Mouse (Mus musculus) adipocyte (in vitro differentiated cells): ENCODE measurements around the gene Ptms.

ENCODE experiments used
- DNase-seq: peaks from one replicate; pipeline ENCODE4 v3.0.0-alpha.2; 2016; ENCODE audit warnings: low spot score

Ptms gene

DNA sequence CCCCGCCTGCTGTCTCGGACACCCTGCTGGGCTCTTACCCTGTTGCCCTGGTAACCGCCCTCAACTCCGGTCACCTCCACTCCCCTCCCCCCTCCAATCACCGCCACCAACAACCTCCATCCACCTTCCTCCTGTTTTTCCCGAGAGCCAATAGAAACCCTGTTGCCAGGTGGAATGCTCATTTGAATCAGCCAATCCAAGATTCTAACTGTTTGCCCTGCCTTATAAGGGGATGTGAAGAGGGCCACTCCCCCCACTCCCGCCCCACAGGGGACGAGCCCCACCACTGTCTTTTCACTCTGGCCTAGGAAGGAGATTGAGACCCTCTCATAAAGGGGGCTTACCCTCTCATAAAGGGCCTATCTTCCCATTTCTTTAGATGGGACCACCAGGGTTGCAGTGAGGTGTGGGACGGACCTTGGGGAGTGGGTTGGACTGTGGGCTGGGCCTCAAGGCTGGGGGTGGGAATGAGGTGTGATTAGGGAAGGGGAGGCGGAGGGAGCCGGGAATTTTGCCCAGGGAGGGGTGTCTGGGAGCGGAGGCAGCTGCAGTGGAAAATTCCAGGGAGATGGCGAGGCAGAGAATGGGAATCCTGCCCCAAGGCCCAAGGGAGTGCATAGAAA, at the start of gene Ptms:
TSS of gene Ptms (minus strand) at position 409 of the 623 bp plus-strand sequence.
- peak; percentile 98 for DNase-seq

DNA sequence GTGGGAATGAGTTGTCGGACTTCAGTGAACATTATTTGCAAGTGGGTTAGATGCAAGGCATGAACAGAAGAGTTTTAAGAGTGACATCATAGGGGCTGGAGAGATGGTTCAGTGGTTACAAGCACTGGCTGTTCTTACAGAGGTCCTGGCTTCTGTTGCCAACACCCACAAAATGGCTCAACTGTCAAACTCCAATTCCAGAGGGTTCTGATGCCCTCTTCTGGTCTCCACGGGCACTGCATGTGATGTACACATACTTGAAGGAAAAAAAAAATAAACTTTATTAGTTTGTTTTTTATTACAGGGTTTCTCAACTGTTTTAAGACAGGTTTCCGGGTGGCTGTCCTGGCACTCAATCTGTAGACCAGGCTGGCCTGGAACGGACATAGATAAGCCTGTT, 47.9 kb upstream of the Ptms start:
- peak; percentile 73 for DNase-seq

DNA sequence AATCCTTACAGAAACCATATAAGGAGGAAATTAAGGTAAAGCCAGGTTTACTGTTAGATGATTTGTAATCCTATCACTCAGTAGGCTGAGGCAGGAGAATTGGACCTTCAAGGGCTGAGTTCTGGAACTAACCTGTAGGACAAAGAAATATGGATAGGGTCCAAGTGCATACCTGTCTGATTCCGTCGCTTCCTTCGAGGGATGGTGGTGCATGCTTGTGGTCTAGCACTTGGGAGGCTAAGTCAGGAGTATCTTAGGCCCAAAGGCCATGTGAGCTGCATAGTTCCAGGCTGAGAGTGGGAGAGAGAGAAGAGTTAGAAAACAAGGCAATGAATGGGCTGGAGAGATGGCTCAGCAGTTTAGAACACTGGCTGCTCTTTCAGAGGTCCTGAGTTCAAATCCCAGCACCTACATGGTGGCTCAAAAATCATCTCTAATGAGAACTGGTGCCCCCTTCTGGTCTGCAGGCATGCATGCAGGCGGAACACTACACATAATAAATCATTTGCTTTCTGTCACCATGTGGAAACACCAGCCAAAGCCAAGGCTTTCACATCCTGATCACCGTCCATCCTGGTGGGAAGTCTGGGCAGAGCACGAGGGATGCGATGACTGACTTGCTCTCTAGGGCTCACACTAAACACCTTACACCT, 46.7 kb upstream of the Ptms start:
- peak; percentile 56 for DNase-seq

DNA sequence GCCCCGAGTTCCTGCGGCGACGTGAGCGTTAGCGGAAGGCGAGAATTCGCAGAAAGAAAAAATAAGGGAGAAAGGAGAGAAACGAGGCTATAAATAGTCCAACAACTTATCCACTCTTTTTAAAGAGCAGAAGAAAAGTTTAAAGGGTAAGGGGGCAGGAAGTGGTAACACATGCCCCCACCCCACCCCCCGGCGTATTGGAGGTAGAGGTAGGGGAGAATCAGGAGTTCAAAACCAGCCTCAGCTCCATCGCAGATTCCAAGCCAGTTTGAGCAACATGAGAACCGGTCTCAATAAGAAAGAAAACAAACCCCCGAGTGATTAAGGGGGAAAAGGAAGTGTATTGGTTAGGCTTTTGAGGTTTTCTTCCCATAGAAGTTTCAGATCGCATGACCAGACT, 45.8 kb upstream of the Ptms start:
- no peak for DNase-seq

DNA sequence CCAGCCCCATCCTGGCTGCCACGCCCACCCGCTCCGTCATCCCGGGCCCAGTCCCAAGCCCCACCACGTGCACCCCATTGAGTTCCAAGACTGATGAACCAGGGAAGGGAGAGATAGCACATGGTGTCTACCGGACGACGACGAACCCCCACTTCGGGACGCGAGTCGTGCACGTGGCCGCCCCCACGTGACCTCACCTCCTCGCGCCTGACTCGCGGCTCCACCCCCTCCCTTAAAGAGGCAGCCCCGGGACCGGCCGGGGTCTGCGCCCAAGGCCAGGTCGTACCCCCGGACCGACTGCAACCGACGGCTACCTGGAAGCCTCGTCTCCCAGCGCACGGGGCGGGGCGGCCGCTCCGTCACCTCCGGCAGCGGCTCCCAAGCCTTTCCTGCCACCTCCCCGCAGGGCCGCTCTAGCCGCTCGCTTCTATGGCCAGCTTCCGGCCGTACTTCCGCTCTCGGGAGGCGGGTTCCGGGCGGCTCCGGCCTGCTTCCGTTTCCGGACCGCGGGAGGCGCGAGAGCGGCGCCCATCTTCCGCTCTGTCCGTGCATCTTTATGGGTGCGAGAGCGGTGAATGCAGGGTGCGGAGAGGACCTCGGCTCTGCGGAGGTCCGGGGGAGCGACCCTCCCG, 45.3 kb upstream of the Ptms start, which contains the start of gene Cops7a:
TSS of gene Cops7a (minus strand) at position 451 of the 632 bp plus-strand sequence.
- DNase-seq = peak; percentile 96

DNA sequence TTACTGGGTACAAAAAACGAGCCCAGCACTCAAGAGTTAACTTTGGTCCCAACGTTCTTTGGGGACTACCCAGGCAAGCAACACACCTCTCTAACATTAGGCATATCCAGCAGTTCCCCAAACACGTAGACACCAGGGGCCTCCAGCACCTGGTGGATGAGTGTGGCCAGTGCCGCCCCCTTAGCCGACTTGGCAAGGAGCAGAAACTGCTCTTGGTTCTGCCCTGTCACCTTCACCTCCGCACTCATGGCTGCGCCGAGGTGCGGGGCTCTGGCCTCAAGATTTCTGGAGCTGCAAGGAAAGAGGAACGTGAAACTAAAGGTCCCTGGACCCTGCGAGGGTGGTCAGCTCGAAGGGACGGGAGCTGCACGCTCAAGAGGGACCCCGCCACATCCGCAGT, 44.7 kb upstream of the Ptms start:
- DNase-seq = no peak

DNA sequence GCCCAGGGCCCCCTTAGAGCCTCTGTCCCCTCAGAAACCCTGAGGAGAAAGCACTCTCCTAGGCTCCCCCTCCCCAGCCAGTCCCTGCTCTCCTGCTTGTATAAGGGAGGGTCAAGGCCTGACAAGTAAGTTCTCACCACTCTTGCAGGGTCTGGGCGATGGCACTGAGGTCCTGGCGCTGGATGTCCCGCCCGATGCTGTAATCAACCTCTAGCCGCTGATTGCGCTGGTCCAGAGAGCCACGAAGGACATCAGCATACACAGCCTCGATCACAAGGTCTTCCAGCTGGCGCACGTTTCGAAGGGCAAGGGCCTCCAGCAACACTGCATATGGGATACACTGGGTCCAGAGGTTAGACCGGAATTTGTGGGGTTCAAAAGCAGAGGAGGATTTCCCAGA, 41.1 kb upstream of the Ptms start:
- DNase-seq = no peak

DNA sequence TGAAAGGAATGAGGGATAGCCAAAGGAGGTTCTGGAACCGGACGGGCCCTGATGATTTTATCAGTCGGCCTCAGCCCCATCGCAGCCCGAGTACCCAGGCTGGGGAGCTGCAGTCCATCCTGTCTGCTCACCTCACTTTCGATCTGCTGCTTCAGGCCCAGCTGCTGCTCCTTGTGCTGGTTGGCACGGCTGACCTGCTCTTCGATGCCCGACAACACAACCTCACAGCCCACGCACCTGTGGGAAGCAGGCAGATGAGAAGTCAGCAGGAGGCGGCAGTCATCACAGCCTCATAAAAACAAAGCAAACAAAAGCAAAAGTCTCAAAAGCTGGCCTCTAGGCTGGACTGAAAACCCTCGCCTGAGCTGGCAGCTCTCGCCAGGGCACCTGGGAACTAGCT, 40.1 kb upstream of the Ptms start:
- no peak for DNase-seq

DNA sequence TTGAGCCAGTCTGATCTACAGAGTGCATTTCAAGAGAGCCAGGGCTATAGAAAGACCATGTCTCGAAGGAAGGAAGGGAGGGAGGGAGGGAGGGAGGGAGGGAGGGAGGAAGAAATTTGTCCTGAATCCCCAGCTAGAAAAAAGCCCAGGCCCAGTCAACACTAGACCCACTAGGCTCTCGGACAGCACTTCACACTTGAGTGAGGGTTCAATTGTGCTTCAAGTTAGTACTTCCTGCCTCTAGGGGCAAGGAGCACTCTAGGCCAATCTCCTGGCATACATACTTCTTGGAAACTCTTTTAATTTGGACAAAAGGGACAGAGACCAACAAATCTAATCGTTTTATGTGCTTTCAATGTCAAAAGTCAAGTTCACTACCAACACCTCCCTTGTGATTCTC, 38.2 kb upstream of the Ptms start:
- DNase-seq = no peak

DNA sequence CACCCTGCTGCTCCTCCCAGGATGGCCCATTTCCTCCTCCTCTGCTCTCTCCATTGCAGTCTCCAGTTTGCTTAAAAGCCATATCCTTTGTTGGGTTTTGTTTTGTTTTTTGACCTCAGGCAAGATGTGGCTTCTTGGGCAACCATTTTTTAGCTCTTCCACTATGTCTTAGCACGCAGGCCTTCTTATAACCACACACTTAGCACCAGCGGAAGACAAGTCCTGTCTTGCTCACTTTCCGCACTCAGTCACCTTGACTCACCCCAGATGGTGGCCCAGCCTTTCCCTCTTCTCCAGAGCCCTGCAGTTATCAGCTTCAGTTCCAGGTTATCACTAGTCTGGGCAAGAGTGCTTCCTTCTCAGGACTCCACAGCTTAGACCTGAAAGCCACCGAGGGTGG, 35.3 kb upstream of the Ptms start:
- DNase-seq = no peak

DNA sequence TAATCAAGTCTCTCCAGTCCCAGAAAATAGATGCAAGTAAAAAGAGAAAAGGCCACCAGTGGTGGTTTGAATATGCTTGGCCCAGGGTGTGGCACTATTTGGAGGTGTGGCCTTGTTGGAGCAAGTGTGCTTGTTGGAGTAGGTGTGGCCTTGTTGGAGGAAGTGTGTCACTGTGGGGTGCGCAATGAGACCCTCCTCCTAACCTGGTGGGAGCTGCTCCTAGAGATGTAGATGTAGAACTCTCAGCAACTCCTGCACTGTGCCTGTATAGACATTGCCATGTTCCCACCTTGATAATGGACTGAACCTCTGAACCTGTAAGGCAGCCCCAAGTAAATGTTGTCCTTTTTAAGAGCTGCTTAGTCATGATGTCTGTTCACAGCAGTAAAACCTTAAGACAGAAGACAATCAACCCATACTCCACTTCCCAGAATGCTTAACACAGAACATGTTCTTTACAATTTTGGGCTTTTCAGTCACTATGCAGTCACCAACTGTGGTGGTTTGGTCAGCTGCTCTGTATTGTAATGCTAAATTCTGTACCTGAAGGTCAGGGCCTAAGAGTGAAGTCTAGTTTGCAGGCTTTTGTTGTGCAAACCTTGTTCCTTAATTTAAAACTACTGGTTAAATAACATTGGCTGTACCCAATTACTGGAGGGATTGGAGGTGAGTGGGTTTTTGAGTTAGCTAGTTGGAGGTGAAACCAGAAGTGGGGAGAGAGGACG, 34.2 kb upstream of the Ptms start:
- DNase-seq = no peak

DNA sequence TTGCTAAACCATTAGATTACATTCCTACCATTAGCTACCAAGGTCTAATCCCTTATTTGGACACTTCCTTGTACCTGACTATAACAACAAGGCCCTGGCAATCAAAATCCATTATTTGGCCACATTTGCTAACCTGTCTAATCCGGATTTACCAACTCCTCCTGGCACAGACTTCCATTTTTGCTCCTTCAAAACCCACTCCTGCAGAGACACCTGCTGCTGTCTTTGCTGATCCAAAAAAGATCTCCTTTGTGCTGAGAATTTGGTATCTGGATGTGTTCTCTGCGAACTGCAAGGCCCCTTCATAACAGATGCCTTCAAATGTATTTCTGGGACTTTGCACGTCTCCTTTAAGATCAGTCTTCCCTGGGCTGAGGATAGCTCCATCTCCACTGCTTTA, 23.6 kb upstream of the Ptms start:
- DNase-seq = no peak

DNA sequence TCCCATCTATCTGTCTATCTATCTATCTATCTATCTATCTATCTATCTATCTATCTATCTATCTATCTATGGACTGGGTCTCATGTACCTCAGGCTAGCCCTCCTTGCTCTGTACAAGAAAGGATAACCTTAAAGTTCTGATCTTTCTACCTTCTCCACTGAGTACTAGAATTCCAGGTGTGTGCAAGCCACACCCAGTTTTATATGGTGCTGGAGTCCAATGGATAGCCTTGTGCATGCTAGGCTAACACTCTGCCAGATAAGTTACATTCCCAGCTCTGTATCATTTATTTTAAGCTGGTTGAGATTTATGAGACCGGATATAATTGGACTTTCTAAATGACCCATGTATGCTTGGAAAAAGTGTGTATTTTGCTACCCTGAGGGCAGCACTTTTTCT, 21.8 kb upstream of the Ptms start:
- DNase-seq = no peak

DNA sequence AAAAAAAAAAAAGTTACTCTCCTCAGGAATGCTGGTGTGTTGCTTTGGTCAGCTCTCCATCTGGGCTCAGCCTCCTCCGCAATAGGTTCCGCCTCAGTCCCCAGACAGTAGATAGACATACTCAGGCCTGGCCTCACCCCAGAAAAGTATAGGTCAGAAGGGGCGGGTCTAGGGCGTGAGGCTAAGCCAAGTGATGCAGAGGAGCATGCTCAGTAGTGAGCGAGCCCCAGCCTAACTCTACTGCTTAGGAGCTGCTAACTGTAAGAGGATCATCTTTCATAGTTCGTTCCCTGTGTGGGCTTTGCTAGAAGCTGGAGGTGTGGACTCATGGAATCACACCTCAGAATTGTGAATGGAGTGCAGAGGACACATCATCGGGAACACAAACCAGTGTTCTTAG, 18.7 kb upstream of the Ptms start:
- no peak for DNase-seq

DNA sequence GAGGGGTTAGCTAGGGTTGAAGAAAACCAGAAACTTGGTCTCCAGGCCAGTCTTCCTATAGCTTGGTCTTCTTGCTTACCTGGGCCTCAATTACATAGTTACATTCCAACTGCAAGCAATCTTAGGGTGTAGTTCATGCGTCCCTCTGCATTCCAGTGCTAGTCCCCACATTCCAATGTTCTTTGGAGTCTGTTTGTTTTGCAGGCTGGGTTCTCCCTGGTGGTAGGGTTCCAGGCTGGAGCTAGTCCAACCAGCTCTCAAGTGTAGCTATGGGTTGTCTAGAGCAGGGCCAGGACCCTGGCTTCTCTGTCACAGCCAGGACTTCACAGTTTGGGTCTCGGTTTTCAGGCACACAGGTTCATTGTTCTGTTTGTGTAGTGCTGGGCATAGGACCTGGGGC, 17.6 kb upstream of the Ptms start:
- DNase-seq = no peak

DNA sequence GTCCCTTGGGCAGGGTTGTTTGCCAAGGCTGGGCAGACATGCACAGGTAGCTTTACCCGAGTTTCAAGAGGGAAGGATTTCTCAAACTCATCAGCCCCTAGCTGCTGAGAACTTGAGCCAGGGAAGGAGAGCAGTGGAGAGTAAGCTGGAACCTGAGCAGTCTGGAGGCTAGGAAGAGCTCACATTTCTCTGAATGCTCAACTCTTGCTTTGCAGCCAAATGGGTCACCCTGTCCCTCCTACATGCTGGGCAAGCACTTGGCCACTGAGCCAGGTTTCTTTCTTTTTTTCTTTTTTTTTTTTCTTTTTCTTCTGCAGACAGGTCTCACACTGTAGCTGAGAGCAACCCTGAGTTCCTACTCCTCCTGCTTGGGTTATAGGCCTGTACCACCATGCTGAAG, 16.8 kb upstream of the Ptms start:
- peak; percentile 75 for DNase-seq

DNA sequence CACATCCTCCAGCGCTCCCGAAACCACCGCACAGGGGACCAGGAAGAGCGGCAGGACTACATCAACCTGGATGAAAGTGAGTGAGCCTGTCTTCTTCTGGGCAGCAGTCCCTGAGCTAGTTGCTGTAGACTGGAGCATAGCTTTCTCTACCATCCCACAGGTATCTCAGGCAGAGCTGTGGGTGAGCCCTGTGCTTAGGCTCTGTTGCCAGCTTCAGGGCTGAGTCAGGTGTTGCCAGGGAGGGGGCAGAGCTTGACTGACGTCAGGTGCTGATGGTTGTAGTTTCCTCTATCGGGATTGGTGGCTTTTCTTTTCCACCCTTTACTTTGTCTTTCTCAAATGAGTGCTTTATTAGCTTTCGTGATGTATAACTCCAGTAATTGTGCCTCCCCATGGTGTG, 14.8 kb upstream of the Ptms start:
- DNase-seq = no peak

DNA sequence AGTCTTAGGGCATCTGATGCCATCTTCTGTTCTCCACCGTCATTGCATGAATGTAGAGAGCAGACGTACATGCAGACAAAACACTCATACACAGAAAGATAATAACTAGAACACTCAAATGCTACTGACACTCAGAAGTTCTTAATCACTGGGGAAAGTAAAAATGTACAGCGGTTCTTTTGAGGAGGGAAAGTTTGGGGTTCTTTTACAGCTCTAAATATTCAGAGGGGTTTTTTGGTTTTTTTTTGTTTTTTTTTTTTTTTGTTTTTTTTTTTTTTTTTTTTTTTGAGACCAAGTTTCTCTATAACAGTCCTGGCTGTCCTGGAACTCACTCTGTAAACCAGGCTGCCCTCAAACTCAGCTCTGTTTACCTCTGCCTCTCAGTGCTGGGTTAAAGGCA, 13.2 kb upstream of the Ptms start:
- DNase-seq = no peak

DNA sequence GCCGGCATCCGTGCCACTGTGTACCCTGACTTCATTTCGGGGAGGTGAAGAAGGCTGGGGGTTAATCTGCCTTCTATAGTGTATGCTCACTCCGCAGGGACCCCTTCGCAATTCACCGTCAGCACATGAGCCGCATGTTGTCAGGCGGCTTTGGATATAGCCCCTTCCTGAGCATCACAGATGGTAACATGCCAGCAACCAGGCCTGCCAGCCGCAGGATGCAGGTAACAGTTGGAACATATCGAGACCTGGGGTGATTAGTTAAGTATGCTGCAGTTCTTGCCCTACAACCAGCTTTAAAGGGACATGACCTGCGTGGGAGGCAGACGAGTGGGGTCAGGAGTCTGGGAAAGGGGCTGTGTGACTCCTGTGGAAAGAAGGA, 12.4 kb upstream of the Ptms start:
- no peak for DNase-seq

DNA sequence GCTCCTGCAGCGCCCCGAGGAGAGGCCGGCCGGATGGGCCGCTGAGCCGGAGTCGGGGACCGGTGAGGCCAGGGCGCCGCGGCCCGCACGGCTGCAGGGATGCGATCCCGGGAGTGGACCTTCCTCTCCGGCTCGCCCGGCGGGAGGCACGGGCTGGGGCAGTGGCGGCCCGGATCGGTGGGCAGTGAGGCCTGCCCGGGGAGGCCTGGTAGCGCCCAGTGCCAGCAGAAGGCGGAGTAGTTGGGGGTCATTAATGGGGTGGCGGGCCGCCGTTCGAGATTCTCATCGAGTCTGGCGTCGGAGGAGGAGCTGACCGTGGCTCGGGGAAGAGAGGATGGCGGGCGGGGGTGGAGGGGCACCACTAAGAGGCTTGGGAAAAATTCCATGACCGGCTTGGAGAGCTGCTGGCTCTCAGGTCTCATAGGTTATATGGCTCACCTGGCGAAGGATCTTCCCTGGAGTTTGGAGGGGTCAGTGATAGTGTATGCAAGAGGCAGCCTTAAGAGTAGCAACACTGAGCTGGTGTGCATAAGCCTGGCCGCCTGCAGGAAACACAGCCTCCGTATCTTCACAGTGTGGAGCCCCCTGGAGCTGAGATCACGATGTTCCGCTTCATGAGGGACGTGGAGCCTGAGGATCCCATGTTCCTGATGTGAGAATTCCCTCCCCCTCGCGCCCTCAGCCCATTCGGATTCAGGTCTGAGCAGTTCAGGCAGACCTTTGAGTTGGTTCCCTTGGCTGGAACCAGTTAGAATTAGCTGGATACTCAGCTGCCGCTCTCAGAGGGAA, 11.8 kb upstream of the Ptms start:
- DNase-seq = peak; percentile 60

DNA sequence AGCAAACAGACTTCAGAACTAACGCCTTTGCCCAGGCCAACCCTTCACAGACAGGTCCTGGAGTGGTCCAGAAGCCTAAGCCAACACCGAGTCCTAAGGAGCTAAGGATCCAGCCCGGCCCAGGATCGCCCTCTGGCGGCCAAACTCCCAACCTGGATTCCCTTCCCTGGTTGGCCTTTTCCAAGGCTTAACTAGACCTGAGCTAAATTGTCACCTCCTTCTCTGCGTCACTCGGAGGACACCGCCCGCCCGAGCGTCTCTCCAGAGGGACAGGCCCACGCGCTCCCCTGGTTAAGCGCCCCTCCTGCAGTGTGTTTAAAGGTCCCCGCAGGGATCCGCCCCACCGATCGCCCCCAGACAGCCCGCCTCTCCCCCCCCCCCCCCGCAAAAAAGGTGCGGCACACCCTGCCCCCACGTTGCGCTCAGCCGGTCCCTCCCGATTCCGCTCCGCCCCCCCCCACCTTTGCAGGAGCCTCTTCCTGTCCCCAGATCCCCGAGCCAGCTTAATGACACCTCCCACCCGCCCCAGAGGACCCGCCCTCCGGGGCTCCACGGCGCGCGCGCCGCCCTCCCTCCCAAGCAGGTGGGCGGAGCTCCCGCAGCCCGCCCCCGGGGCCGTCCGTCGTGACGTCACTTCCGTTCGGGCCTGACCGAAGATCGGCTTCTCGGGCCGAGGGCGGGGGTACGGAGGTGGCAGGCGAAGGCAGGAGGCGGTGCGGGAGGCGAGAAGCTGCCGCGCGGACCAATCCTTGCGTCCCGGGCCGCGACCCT, 11.0 kb upstream of the Ptms start, which contains the start of gene Mlf2:
TSS of gene Mlf2 (plus strand) at position 633 of the 771 bp plus-strand sequence.
- peak; percentile 100 for DNase-seq
